In genomic region chr10:95213820-95214219, GRCm38 (mm10) we compare ENCODE assay signal across 11 mouse cellular contexts.
"Had no signal": no experiment of that assay in that cellular context is flagged by ENCODE, and none has a peak within 500 bp of the region (broad histone marks: within the 10 kb centered on the region; RNA-seq: fewer than 3 reads in every experiment).

No protein-coding gene starts in this region.

- H3K36me3 ChIP-seq: limb, embryonic 13.5 days; midbrain, embryonic 12.5 days had no signal

- H3K27me3 ChIP-seq: limb, embryonic 13.5 days; midbrain, embryonic 12.5 days had no signal

- H3K9ac ChIP-seq: limb, embryonic 13.5 days; liver, embryonic 14.5 days; midbrain, embryonic 12.5 days had no signal

- H3K27ac ChIP-seq: layer of hippocampus, adult 2 months; limb, embryonic 13.5 days; liver, embryonic 14.5 days; midbrain, embryonic 12.5 days; stomach, postnatal 0 days had no signal

- DNase-seq: kidney, postnatal 4 days; lung, adult 18-20 months; right cerebral cortex, adult 18-20 months; right cerebral cortex, postnatal 25 days; thymus, postnatal 4 days had no signal

- ATAC-seq: midbrain, embryonic 16.5 days had no signal

- H3K9me3 ChIP-seq: limb, embryonic 13.5 days; midbrain, embryonic 12.5 days had no signal

- H3K4me3 ChIP-seq: layer of hippocampus, adult 2 months; limb, embryonic 13.5 days; midbrain, embryonic 12.5 days had no signal

- H3K4me1 ChIP-seq: midbrain, embryonic 12.5 days had no signal

- H3K4me2 ChIP-seq: limb, embryonic 13.5 days; midbrain, embryonic 12.5 days had no signal
